Mouse (Mus musculus): ENCODE results near the gene Gm49711.

GRCm38 (mm10) chr16:92099598-92099997 lies 41.5 kb downstream of the Gm49711 start:
- no peak for TF ChIP-seq POLR2A (IDR thresholded peaks at IDR 0.05; ENCODE audit: extremely low read depth, insufficient read depth, low read length)
- no peak for TF ChIP-seq CTCF (IDR thresholded peaks at IDR 0.05; ENCODE audit: extremely low read depth, insufficient read depth, low read length)

All from cortical plate, adult 2 months (tissue).